Mouse (Mus musculus): ENCODE measurements at regions not wholly inside any gene's neighbourhood (a gene's known extent, or its start where the extent isn't known, plus 50 kb on each side); places are given as distances from the start of the nearest gene placed in this dataset.

DNA sequence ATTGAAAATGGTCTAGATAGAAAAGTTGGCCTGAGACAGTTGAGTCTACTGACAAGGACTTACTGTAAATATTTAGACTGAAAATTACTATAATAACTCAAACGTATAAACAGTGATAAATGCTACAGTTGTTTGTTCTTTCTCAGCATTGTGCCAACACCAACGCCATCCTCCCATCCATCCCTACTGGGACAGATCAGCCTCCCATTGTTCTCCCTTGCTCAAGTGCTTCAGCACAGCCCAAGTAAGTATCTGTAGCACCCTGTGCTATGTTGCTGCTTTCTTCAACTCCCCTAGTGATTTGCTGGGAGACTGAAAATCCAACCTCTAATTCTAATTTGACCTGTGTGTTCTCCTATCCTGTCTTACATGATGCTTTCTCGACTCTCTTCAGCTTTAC lies 358.1 kb upstream of the Plxna2 start:
- no peaks in the 10 kb centered on the region for H3K4me1 ChIP-seq
- ATAC-seq (ENCODE audit: insufficient number of reproducible peaks, low FRiP score, low TSS enrichment, low read depth), result no peak
- H3K27ac ChIP-seq (replicated peaks), result no peak overlapping the region
- WGBS, result 77% methylated on average over 3 of the region's 3 CpGs
- no peak overlapping the region for H3K9ac ChIP-seq
- no peaks in the 10 kb centered on the region for H3K36me3 ChIP-seq
- H3K9me3 ChIP-seq (replicated peaks), result no peaks in the 10 kb centered on the region
- no peak overlapping the region for H3K4me2 ChIP-seq (replicated peaks)
- H3K4me3 ChIP-seq (replicated peaks), result no peak overlapping the region
- no peaks in the 10 kb centered on the region for H3K27me3 ChIP-seq

DNA sequence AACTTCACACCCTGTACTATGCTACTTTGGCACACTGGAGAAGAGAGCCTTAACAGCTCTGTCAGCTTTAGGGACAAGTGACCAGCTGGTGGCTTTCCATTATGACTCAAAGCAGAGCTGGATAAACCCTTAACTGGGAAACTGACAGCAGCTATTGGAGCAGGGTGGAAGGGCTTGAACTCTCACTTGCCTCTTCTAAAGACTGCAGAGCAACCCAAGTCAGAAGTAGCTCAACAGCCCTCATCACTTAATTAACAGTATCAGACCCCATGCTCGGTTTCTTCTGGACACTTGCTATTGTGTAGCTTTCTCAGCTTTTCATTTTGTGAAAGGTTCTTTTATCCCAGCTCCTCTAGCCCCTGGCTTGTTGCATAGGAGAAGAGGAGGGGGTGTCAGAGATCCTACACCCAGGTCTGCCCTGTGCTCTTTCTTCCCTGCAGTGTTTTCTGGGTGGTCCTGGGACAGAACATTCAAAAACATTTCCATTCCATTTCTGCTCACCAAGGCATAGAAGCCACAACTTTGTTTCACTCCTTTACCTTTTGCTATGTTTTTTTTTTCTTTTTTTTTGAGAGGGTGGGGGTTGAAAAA lies 373.1 kb upstream of the Plxna2 start:
- no peaks in the 10 kb centered on the region for H3K27me3 ChIP-seq
- no peak overlapping the region for H3K4me2 ChIP-seq (replicated peaks)
- no peak overlapping the region for H3K4me3 ChIP-seq (replicated peaks)
- no peak overlapping the region for H3K9ac ChIP-seq
- no peak for ATAC-seq (ENCODE audit: insufficient number of reproducible peaks, low FRiP score, low TSS enrichment, low read depth)
- no peaks in the 10 kb centered on the region for H3K36me3 ChIP-seq
- WGBS, result 0% methylated on average over 1 of the region's 1 CpGs
- H3K27ac ChIP-seq (replicated peaks), result no peak overlapping the region
- no peaks in the 10 kb centered on the region for H3K4me1 ChIP-seq
- no peaks in the 10 kb centered on the region for H3K9me3 ChIP-seq (replicated peaks)

DNA sequence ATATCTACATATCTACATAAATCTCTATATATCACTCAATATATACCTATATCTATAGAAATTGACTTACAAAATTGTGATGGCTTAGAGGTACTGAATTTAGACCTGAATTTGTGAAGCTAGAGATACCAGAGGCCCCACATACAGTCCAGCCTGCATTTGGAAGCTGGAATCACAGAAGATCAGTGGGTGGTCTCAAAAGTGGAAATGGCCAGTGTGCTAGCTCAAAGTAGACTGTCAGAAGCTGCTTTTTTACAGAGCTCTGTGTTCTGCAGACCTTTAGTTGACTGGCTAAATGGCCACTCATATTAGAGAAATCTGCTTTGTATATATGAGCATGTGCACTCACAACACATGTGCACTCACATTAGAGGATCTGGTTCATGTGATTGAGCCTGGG lies 376.9 kb upstream of the Plxna2 start:
- no peak overlapping the region for H3K4me2 ChIP-seq (replicated peaks)
- H3K9ac ChIP-seq, result no peak overlapping the region
- no peaks in the 10 kb centered on the region for H3K4me1 ChIP-seq
- no peak overlapping the region for H3K27ac ChIP-seq (replicated peaks)
- no peaks in the 10 kb centered on the region for H3K9me3 ChIP-seq (replicated peaks)
- no peaks in the 10 kb centered on the region for H3K27me3 ChIP-seq
- no peaks in the 10 kb centered on the region for H3K36me3 ChIP-seq
- H3K4me3 ChIP-seq (replicated peaks), result no peak overlapping the region
- no peak for ATAC-seq (ENCODE audit: insufficient number of reproducible peaks, low FRiP score, low TSS enrichment, low read depth)

DNA sequence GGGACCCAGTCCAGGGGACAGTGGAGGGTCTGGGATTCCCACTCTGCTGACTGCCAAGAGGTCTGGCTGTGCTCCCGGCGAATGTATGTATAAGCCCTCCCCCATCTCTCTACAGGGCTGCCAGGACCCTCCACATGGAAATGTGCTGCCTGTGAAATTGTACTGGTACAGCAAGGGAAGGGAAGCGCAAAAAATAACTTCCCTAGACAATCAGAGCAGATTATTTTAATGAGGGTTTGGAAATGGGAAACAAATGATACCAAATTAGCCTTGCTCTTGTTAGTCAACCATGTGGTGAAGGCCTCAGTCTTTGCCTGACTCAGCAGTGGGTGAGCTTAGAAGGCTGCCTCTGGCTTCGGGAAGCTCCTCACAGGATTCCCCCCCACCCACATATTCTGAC lies 386.8 kb upstream of the Plxna2 start:
- no peak overlapping the region for H3K4me3 ChIP-seq (replicated peaks)
- peaks cover 15% of the 10 kb centered on the region for H3K4me1 ChIP-seq
- H3K9me3 ChIP-seq (replicated peaks), result no peaks in the 10 kb centered on the region
- H3K9ac ChIP-seq, result no peak overlapping the region
- H3K27me3 ChIP-seq, result no peaks in the 10 kb centered on the region
- no peaks in the 10 kb centered on the region for H3K36me3 ChIP-seq
- 0 out of 2 replicates have a peak overlapping the region, but pooled peaks have one; percentile 28 for H3K27ac ChIP-seq (replicated peaks)
- H3K4me2 ChIP-seq (replicated peaks), result no peak overlapping the region
- 33% methylated on average over 4 of the region's 4 CpGs for WGBS
- ATAC-seq (ENCODE audit: insufficient number of reproducible peaks, low FRiP score, low TSS enrichment, low read depth), result peak; percentile 87

DNA sequence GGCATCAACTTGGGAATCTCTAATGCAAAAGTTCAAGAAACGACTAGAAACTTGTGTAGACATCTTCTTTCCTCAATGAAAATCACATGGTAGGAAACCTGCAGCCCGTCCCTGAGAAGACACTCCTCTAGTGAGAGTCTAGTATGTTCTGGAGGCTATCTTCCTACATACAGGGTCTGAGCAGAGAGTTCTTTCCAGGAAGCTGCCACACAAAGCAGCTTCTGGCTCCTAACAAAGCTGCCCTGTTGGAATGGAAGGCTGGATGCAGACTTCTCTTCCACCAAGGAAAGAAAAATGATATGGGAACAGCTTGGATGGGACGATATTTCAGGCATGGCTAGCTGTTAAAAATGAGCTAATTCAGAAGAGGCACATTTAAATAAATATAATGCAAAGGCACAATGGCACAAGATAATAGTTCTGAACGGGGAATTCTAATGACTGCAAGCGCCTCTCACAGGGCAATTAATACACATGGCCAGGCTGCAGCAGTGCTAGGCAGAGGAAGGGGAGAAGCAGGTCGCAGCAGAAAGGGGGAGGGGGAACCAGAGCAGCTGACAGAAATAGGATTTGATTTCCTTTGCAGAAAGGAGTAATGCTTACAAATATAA lies 391.4 kb upstream of the Plxna2 start:
- Histone ChIP-seq H3K4me1 (peaks cover 19% of the 10 kb centered on the region), H3K4me2 (replicated peaks) (no peak overlapping the region), H3K36me3 (no peaks in the 10 kb centered on the region), H3K9me3 (replicated peaks) (no peaks in the 10 kb centered on the region), H3K27me3 (no peaks in the 10 kb centered on the region), H3K27ac (replicated peaks) (no peak overlapping the region), H3K4me3 (replicated peaks) (no peak overlapping the region), H3K9ac (no peak overlapping the region)
- no peak for ATAC-seq (ENCODE audit: insufficient number of reproducible peaks, low FRiP score, low TSS enrichment, low read depth)
- WGBS, result 27% methylated on average over 6 of the region's 6 CpGs

DNA sequence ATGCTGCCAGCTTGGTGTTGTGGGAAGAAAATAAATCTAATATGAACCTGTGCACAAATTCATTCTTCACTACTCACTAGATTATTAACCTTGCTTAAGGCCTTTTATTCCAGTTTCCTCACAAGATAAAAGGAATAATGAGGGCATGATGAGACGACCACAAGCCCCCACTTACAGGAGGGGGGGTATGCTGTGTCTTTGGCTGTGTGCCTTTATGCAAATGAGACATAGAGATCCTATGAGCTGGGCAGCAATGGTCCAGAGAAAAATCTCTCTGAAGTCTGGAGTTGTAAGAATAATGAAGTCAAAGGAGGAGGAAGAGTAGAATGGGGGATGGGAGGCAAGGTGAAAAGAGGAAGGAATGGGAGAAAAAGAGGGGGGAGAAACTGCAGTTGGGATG lies 392.2 kb upstream of the Plxna2 start:
- 0 out of 2 replicates have a peak, but pooled peaks cover 13% of the 10 kb centered on the region for H3K4me1 ChIP-seq

DNA sequence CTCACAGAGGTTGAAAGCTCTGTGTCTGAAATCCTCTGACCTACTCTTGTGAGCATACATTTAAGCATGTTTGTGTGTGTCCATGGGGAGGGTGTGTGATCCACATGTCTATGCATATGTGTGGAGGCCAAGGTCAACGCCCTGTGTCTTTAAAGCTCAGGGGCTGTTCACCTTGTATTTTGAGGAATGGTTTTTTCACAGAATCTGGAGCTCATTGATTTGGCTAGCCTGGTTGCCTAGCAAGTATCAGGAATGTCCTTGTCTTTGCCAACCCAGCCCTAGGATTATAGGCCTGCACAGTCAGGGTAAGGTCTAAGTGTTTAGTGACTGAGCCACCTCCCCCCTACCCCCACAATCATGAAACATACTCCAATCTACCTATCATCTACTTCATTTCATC lies 394.0 kb upstream of the Plxna2 start:
- WGBS, result 87% methylated on average over 1 of the region's 1 CpGs
- 0 out of 2 replicates have a peak, but pooled peaks cover 13% of the 10 kb centered on the region for H3K4me1 ChIP-seq
- no peaks in the 10 kb centered on the region for H3K36me3 ChIP-seq
- no peak overlapping the region for H3K27ac ChIP-seq (replicated peaks)
- H3K9ac ChIP-seq, result no peak overlapping the region
- no peaks in the 10 kb centered on the region for H3K9me3 ChIP-seq (replicated peaks)
- H3K4me2 ChIP-seq (replicated peaks), result no peak overlapping the region
- no peak for ATAC-seq (ENCODE audit: insufficient number of reproducible peaks, low FRiP score, low TSS enrichment, low read depth)
- H3K4me3 ChIP-seq (replicated peaks), result no peak overlapping the region
- no peaks in the 10 kb centered on the region for H3K27me3 ChIP-seq

More for the DNA sequence above, 392.2 kb upstream of the Plxna2 start:
- Histone ChIP-seq H3K9me3 (replicated peaks) (no peaks in the 10 kb centered on the region), H3K9ac (no peak overlapping the region), H3K27ac (replicated peaks) (no peak overlapping the region), H3K4me2 (replicated peaks) (no peak overlapping the region), H3K27me3 (no peaks in the 10 kb centered on the region), H3K4me3 (replicated peaks) (no peak overlapping the region), H3K36me3 (no peaks in the 10 kb centered on the region)
- WGBS, result 17% methylated on average over 1 of the region's 1 CpGs
- ATAC-seq (ENCODE audit: insufficient number of reproducible peaks, low FRiP score, low TSS enrichment, low read depth), result no peak

DNA sequence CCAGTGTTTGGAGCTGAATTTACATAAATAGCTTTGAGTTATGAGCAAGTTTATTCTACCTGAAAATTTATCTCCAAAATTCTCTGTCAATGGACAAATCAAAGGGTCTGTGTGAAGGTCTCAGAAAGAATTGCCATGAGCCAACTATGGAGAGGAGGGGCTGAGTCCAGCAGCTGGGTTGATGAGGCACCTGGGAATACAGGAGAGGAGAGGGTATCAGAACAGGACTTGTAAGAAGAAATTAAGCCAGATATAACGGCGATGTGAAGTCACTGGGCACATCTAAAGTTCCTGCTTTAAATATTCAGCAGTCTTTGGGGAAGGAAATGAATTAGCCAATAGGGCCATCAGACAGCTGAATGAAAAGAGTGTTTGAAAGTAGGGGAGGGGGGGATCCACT lies 394.4 kb upstream of the Plxna2 start:
- Histone ChIP-seq H3K4me3 (replicated peaks) (no peak overlapping the region), H3K4me2 (replicated peaks) (no peak overlapping the region), H3K9ac (no peak overlapping the region), H3K27me3 (no peaks in the 10 kb centered on the region), H3K4me1 (0 out of 2 replicates have a peak, but pooled peaks cover 13% of the 10 kb centered on the region), H3K36me3 (no peaks in the 10 kb centered on the region), H3K9me3 (replicated peaks) (no peaks in the 10 kb centered on the region), H3K27ac (replicated peaks) (no peak overlapping the region)
- WGBS, result 61% methylated on average over 2 of the region's 2 CpGs
- no peak for ATAC-seq (ENCODE audit: insufficient number of reproducible peaks, low FRiP score, low TSS enrichment, low read depth)

DNA sequence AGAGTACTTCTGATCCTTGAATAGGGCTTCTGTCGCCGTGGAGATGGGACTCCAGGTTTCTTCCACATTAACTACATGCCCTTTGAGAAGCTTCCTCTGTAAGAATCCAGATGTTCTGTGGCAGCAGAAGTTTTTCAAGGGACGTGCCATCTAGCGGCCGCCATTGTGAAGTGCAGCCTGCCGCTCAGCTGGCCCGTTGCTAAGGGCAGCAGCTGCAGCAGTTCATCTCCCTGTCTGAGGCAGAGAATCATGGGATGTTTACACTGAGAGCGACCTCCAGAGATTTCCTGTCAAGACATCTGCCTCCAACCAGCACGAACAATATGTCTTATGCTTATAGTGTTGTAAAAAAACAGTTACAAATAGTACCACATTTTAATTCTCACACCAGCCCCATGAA lies 395.0 kb upstream of the Plxna2 start:
- Histone ChIP-seq H3K4me2 (replicated peaks) (no peak overlapping the region), H3K9ac (no peak overlapping the region), H3K9me3 (replicated peaks) (no peaks in the 10 kb centered on the region), H3K27ac (replicated peaks) (no peak overlapping the region), H3K4me3 (replicated peaks) (no peak overlapping the region), H3K4me1 (0 out of 2 replicates have a peak, but pooled peaks cover 13% of the 10 kb centered on the region), H3K36me3 (no peaks in the 10 kb centered on the region), H3K27me3 (no peaks in the 10 kb centered on the region)
- WGBS, result 1% methylated on average over 9 of the region's 9 CpGs
- ATAC-seq (ENCODE audit: insufficient number of reproducible peaks, low FRiP score, low TSS enrichment, low read depth), result peak; percentile 69; the same call in 1 of the 2 replicates

DNA sequence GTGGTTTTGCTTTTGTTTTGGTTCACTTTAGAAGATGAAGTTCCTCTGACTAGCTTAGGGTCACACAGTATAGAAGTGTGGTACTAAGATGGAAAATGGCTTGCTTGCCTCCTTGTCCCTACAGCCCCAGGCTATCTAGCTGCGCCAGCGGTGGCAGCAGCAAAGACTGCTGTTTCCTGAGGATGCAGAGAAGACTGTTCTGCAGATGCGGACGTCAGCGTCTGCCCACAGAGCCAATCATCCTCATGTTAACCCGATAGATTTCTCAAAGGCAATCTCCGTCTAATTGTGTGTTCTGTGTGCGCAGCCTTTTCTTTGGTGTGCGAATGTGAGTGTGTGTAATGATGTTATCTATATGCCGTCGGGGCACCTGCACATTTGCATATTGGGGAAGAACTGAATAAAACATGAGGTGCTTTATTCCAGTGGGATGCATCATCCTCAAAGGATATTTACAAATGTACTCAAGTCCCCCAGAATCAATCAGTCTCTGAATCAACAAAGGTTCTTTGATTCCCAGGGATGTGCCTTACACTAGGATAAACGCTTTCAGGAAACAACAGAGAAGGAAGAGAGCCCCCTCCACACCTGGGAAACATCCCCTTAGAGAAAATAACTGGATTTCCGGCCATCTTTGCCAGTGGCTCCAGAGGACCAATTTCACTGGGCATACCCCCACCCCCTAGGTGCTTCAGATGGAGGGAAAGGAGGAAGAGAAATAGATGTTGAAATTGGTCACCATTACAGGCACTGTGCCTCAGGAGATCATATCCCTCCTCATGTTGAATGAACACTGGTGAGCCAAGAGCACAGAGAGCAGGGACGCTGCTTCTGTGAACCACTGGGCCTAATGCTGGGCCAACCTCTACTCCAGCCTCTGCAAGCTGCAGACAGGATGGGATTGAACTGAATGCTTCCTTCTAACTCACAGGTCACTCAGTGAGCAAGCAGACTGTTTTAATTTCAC lies 409.7 kb upstream of the Plxna2 start:
- Histone ChIP-seq H3K4me3 (replicated peaks) (no peak overlapping the region), H3K27ac (replicated peaks) (no peak overlapping the region), H3K4me2 (replicated peaks) (no peak overlapping the region), H3K4me1 (no peaks in the 10 kb centered on the region), H3K9ac (no peak overlapping the region), H3K36me3 (no peaks in the 10 kb centered on the region), H3K27me3 (no peaks in the 10 kb centered on the region), H3K9me3 (replicated peaks) (no peaks in the 10 kb centered on the region)
- no peak for ATAC-seq (ENCODE audit: insufficient number of reproducible peaks, low FRiP score, low TSS enrichment, low read depth)
- WGBS, result 35% methylated on average over 14 of the region's 14 CpGs

DNA sequence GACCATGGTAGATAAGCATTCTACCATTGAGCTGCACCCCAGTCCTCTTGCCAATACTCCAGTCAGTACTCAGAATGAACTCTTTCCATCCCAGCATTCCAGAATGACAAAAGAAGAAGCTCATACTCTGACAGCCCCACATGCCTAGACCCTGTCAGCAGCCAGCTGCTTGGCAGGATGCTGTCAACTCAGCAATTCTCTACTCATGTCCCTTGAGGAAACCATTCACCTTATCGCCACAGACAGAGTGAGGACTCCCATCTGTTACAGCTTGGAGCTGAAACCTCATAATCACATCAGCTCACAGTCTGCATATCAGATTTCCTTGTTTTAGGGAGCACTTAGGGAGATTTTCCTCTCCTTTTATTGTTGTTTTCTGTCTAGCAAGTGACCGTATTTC lies 420.5 kb upstream of the Plxna2 start:
- no peak overlapping the region for H3K4me3 ChIP-seq (replicated peaks)

More for the DNA sequence above, 420.5 kb upstream of the Plxna2 start:
- H3K36me3 ChIP-seq, result no peaks in the 10 kb centered on the region
- H3K9ac ChIP-seq, result no peak overlapping the region
- no peak for ATAC-seq (ENCODE audit: insufficient number of reproducible peaks, low FRiP score, low TSS enrichment, low read depth)
- WGBS, result 46% methylated on average over 2 of the region's 2 CpGs
- no peaks in the 10 kb centered on the region for H3K9me3 ChIP-seq (replicated peaks)
- H3K4me1 ChIP-seq, result no peaks in the 10 kb centered on the region
- no peaks in the 10 kb centered on the region for H3K27me3 ChIP-seq
- no peak overlapping the region for H3K4me2 ChIP-seq (replicated peaks)
- H3K27ac ChIP-seq (replicated peaks), result no peak overlapping the region
